Comparison of ENCODE assay signal across 8 mouse cellular contexts in genomic region chr2:21940797-21941487, GRCm38 (mm10).
A peak's percentile ranks its signal among the peaks of the same experiment; 100 is the strongest.
DNase-seq lines count a peak whose midpoint lies in the region; ATAC-seq and TF ChIP-seq lines count a peak whose summit lies in the region.

No protein-coding gene starts in this region.

- WGBS in heart, embryonic 11.5 days (ENCODE audit: insufficient replicate concordance) = 50% methylated on average over 4 of the region's 4 CpGs
- WGBS in forebrain, postnatal 0 days = 48% methylated on average over 4 of the region's 4 CpGs
- 47% methylated on average over 4 of the region's 4 CpGs for WGBS in limb, embryonic 13.5 days
- 47% methylated on average over 4 of the region's 4 CpGs for WGBS in stomach, embryonic 15.5 days

- no peak for ATAC-seq in heart, embryonic 11.5 days (replicated peaks; ENCODE audit: insufficient number of reproducible peaks, low FRiP score, low TSS enrichment)
- ATAC-seq in forebrain, postnatal 0 days = peak; percentile 89
- peak; percentile 44; the same call in 1 of the 2 replicates for ATAC-seq in limb, embryonic 13.5 days (ENCODE audit: low FRiP score, low read depth)
- ATAC-seq in stomach, embryonic 15.5 days (ENCODE audit: insufficient read depth, low FRiP score, low read depth) = peak; percentile 39; the same call in 1 of the 2 replicates

- no peak overlapping the region for H3K9ac ChIP-seq in heart, embryonic 11.5 days (ENCODE audit: low read depth, low read length)
- no peak overlapping the region for H3K9ac ChIP-seq in forebrain, postnatal 0 days
- no peak overlapping the region for H3K9ac ChIP-seq in limb, embryonic 13.5 days
- no peak overlapping the region for H3K9ac ChIP-seq in stomach, embryonic 15.5 days

- no peaks in the 10 kb centered on the region for H3K27me3 ChIP-seq in heart, embryonic 11.5 days (ENCODE audit: control insufficient read depth, insufficient read depth, low read length)
- H3K27me3 ChIP-seq in forebrain, postnatal 0 days (ENCODE audit: insufficient read depth, low read length) = no peaks in the 10 kb centered on the region
- H3K27me3 ChIP-seq in limb, embryonic 13.5 days = no peaks in the 10 kb centered on the region
- no peaks in the 10 kb centered on the region for H3K27me3 ChIP-seq in stomach, embryonic 15.5 days (replicated peaks)

- H3K4me2 ChIP-seq in heart, embryonic 11.5 days = no peak overlapping the region
- H3K4me2 ChIP-seq in forebrain, postnatal 0 days (ENCODE audit: low read depth) = no peak overlapping the region
- H3K4me2 ChIP-seq in limb, embryonic 13.5 days (replicated peaks) = no peak overlapping the region
- H3K4me2 ChIP-seq in stomach, embryonic 15.5 days = no peak overlapping the region

- peak; percentile 78 for TF ChIP-seq CTCF in forebrain, postnatal 0 days (IDR thresholded peaks at IDR 0.05; ENCODE audit: low read depth)

- no peaks in the 10 kb centered on the region for H3K36me3 ChIP-seq in heart, embryonic 11.5 days (ENCODE audit: control insufficient read depth, insufficient read depth, low read length)
- H3K36me3 ChIP-seq in forebrain, postnatal 0 days (ENCODE audit: insufficient read depth) = no peaks in the 10 kb centered on the region
- no peaks in the 10 kb centered on the region for H3K36me3 ChIP-seq in limb, embryonic 13.5 days
- H3K36me3 ChIP-seq in stomach, embryonic 15.5 days = no peaks in the 10 kb centered on the region

- no peak overlapping the region for H3K4me3 ChIP-seq in heart, embryonic 11.5 days (ENCODE audit: low read depth, low read length)
- H3K4me3 ChIP-seq in forebrain, postnatal 0 days (ENCODE audit: low read depth, low read length) = no peak overlapping the region
- H3K4me3 ChIP-seq in limb, embryonic 13.5 days = no peak overlapping the region
- H3K4me3 ChIP-seq in stomach, embryonic 15.5 days (replicated peaks) = no peak overlapping the region

- H3K4me1 ChIP-seq in heart, embryonic 11.5 days (ENCODE audit: control insufficient read depth, insufficient read depth, low read length) = no peaks in the 10 kb centered on the region
- H3K4me1 ChIP-seq in forebrain, postnatal 0 days (ENCODE audit: insufficient read depth) = no peaks in the 10 kb centered on the region
- no peaks in the 10 kb centered on the region for H3K4me1 ChIP-seq in limb, embryonic 13.5 days
- no peaks in the 10 kb centered on the region for H3K4me1 ChIP-seq in stomach, embryonic 15.5 days

- H3K9me3 ChIP-seq in heart, embryonic 11.5 days (replicated peaks; ENCODE audit: control insufficient read depth, low read length) = no peaks in the 10 kb centered on the region
- no peaks in the 10 kb centered on the region for H3K9me3 ChIP-seq in forebrain, postnatal 0 days (ENCODE audit: low read length)
- H3K9me3 ChIP-seq in limb, embryonic 13.5 days = no peaks in the 10 kb centered on the region
- no peaks in the 10 kb centered on the region for H3K9me3 ChIP-seq in stomach, embryonic 15.5 days

- H3K27ac ChIP-seq in heart, embryonic 11.5 days (ENCODE audit: low read depth, low read length) = no peak overlapping the region
- H3K27ac ChIP-seq in forebrain, postnatal 0 days (ENCODE audit: low read depth, low read length) = no peak overlapping the region
- H3K27ac ChIP-seq in limb, embryonic 13.5 days = 0 out of 2 replicates have a peak overlapping the region, but pooled peaks have one; percentile 10
- no peak overlapping the region for H3K27ac ChIP-seq in stomach, embryonic 15.5 days

- DNase-seq in heart, adult 11 months = peak; percentile 64
- DNase-seq in 3134 (ENCODE audit: extremely low read depth, insufficient read length, low spot score) = peak; percentile 11
- DNase-seq in MEL-GATA-1-ER (ENCODE audit: extremely low read depth, low read depth) = peak; percentile 47
- DNase-seq in forebrain, postnatal 0 days = peak; percentile 75
- DNase-seq in urinary bladder, postnatal 25 days (ENCODE audit: low spot score) = no peak
